In the genomic region with DNA sequence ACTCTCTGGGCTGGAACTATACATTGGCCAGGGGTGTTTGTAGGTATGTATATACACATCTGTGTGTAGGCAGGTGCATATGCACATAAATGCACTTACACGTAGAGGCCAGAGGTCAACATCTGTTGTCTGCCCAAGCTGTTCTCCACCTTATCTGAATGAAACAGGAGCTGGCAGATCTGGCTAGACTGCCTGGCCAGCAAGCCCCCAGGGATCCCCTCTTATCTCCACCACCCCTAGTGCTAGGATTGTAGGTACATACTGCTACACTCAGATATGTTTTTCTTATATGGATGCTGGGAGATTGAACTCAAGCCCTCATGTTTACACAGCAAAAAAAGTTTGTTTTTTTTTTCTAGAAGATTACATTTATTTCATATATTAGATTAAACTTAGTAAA, we compare ENCODE assay signal across 1 mouse cellular context.
TF ChIP-seq lines count a peak whose summit lies in the region.

No protein-coding gene starts in this region.

TF ChIP-seq in MEL, 35 proteins besides CTCF, POLR2A, EP300 and RAD21 (continued from another document):
- TF ChIP-seq MEF2A (IDR thresholded peaks at IDR 0.05; ENCODE audit: extremely low read depth, insufficient replicate concordance, low read depth, low read length, poor library complexity, severe bottlenecking) (no peak), NRF1 (IDR thresholded peaks at IDR 0.05; ENCODE audit: insufficient read depth, low read depth, low read length, poor library complexity, severe bottlenecking) (no peak), GABPA (IDR thresholded peaks at IDR 0.05; ENCODE audit: low read depth, low read length) (no peak), JUND (IDR thresholded peaks at IDR 0.05; ENCODE audit: low read depth, low read length) (0 out of 2 replicates have a peak, but pooled peaks have one; percentile 37), MAFK (IDR thresholded peaks at IDR 0.05; ENCODE audit: borderline replicate concordance, low read depth, low read length) (no peak), TAL1 (IDR thresholded peaks at IDR 0.05; ENCODE audit: low read length) (peak; percentile 90), MYB (IDR thresholded peaks at IDR 0.05; ENCODE audit: low read depth, low read length) (no peak), ZNF384 (IDR thresholded peaks at IDR 0.05; ENCODE audit: low read depth, low read length) (no peak), GATA1 (IDR thresholded peaks at IDR 0.05; ENCODE audit: low read depth, low read length) (peak; percentile 85), CHD2 (IDR thresholded peaks at IDR 0.05; ENCODE audit: low read length) (no peak), HCFC1 (IDR thresholded peaks at IDR 0.05; ENCODE audit: low read depth, low read length) (no peak), POLR2AphosphoS2 (IDR thresholded peaks at IDR 0.05; ENCODE audit: low read length) (no peak), E2F4 (IDR thresholded peaks at IDR 0.05; ENCODE audit: borderline replicate concordance, low read depth, low read length) (no peak), ETS1 (IDR thresholded peaks at IDR 0.05; ENCODE audit: low read depth, low read length) (peak; percentile 71; the same call in 1 of the 2 replicates), MXI1 (IDR thresholded peaks at IDR 0.05; ENCODE audit: low read depth, low read length) (no peak), TBP (IDR thresholded peaks at IDR 0.05; ENCODE audit: low read depth, low read length) (peak; percentile 60), POLR2AphosphoS5 (IDR thresholded peaks at IDR 0.05; ENCODE audit: borderline replicate concordance, low read depth, low read length) (no peak), CHD1 (IDR thresholded peaks at IDR 0.05; ENCODE audit: low read depth, low read length) (no peak), NELFE (IDR thresholded peaks at IDR 0.05; ENCODE audit: low read depth, low read length) (no peak), ZKSCAN1 (IDR thresholded peaks at IDR 0.05; ENCODE audit: low read depth, low read length) (no peak), RCOR1 (IDR thresholded peaks at IDR 0.05; ENCODE audit: low read depth, low read length) (peak; percentile 74), MYC (IDR thresholded peaks at IDR 0.05; ENCODE audit: low read depth, low read length) (no peak)
TF ChIP-seq in MEL: peak in this region for 9.
